ENCODE assay signal across 27 mouse cellular contexts in genomic region chr9:68718427-68718826, GRCm38 (mm10).
"Had no signal": no experiment of that assay in that cellular context is flagged by ENCODE, and none has a peak within 500 bp of the region (broad histone marks: within the 10 kb centered on the region; RNA-seq: fewer than 3 reads in every experiment).

No protein-coding gene starts in this region.

- H3K4me1 ChIP-seq: heart, embryonic 13.5 days; heart, embryonic 15.5 days; hindbrain, embryonic 13.5 days; hindbrain, embryonic 15.5 days; kidney, embryonic 15.5 days; limb, embryonic 13.5 days; limb, embryonic 15.5 days; liver, embryonic 12.5 days had no signal

- H3K9me3 ChIP-seq: heart, embryonic 13.5 days; heart, embryonic 15.5 days; hindbrain, embryonic 13.5 days; hindbrain, embryonic 15.5 days; kidney, embryonic 15.5 days; limb, embryonic 15.5 days; liver, embryonic 12.5 days had no signal

- H3K27ac ChIP-seq: heart, adult 2 months; heart, embryonic 13.5 days; heart, embryonic 15.5 days; hindbrain, embryonic 15.5 days; hindbrain, postnatal 0 days; kidney, embryonic 15.5 days; kidney, postnatal 0 days; layer of hippocampus, adult 2 months; limb, embryonic 13.5 days; limb, embryonic 15.5 days; liver, embryonic 12.5 days had no signal

- H3K4me2 ChIP-seq: heart, embryonic 11.5 days; heart, embryonic 13.5 days; heart, embryonic 15.5 days; hindbrain, embryonic 13.5 days; hindbrain, embryonic 15.5 days; kidney, embryonic 15.5 days; limb, embryonic 13.5 days; limb, embryonic 15.5 days; liver, embryonic 12.5 days had no signal

- H3K36me3 ChIP-seq: heart, embryonic 13.5 days; heart, embryonic 15.5 days; hindbrain, embryonic 13.5 days; hindbrain, embryonic 15.5 days; kidney, embryonic 15.5 days; limb, embryonic 13.5 days; limb, embryonic 15.5 days; liver, embryonic 12.5 days had no signal

- DNase-seq: forebrain, postnatal 0 days; gastrocnemius, postnatal 14 days; gastrocnemius, postnatal 36 days; heart, adult 11 months; heart, adult 2 months; heart, postnatal 14 days; heart, postnatal 36 days; kidney, adult 11 months; kidney, adult 2 months; kidney, adult 9 months; kidney, postnatal 14 days; kidney, postnatal 36 days; layer of hippocampus, postnatal 36 days; left cerebral cortex, postnatal 4 days had no signal

- H3K27me3 ChIP-seq: heart, embryonic 13.5 days; heart, embryonic 15.5 days; hindbrain, embryonic 13.5 days; hindbrain, embryonic 15.5 days; kidney, embryonic 15.5 days; limb, embryonic 13.5 days; limb, embryonic 15.5 days; liver, embryonic 12.5 days had no signal

- H3K4me3 ChIP-seq: heart, adult 2 months; heart, embryonic 13.5 days; heart, embryonic 15.5 days; hindbrain, embryonic 13.5 days; hindbrain, embryonic 15.5 days; kidney, embryonic 15.5 days; layer of hippocampus, adult 2 months; limb, embryonic 13.5 days; limb, embryonic 15.5 days; liver, embryonic 12.5 days had no signal

- ATAC-seq: forebrain, postnatal 0 days; hindbrain, postnatal 0 days; intestine, embryonic 16.5 days; liver, embryonic 12.5 days had no signal

- H3K9ac ChIP-seq: forebrain, postnatal 0 days; heart, embryonic 13.5 days; heart, embryonic 15.5 days; hindbrain, embryonic 13.5 days; hindbrain, embryonic 15.5 days; kidney, embryonic 15.5 days; limb, embryonic 13.5 days; limb, embryonic 15.5 days; liver, embryonic 12.5 days had no signal
